Mouse (Mus musculus): Measurements from ENCODE around the gene Rfx2.

GRCm38 (mm10) chr17:56833381-56833780 lies 2.6 kb upstream of the Rfx2 start:
- TF ChIP-seq CTCF (conservative IDR thresholded peaks at IDR 0.05; ENCODE audit: low read length): no peak
- no peak for TF ChIP-seq POU5F1 (IDR thresholded peaks at IDR 0.05; ENCODE audit: borderline replicate concordance, low read length)
